Mouse (Mus musculus): ENCODE measurements around the gene Ppp1r2. TPM values are rescaled to one million over a fixed set of nuclear protein-coding genes. Genes with fewer than 3 reads are reported as not detected.

The Ppp1r2 gene
- polyA plus RNA-seq, 1 experiment, result 25.7 TPM

DNA sequence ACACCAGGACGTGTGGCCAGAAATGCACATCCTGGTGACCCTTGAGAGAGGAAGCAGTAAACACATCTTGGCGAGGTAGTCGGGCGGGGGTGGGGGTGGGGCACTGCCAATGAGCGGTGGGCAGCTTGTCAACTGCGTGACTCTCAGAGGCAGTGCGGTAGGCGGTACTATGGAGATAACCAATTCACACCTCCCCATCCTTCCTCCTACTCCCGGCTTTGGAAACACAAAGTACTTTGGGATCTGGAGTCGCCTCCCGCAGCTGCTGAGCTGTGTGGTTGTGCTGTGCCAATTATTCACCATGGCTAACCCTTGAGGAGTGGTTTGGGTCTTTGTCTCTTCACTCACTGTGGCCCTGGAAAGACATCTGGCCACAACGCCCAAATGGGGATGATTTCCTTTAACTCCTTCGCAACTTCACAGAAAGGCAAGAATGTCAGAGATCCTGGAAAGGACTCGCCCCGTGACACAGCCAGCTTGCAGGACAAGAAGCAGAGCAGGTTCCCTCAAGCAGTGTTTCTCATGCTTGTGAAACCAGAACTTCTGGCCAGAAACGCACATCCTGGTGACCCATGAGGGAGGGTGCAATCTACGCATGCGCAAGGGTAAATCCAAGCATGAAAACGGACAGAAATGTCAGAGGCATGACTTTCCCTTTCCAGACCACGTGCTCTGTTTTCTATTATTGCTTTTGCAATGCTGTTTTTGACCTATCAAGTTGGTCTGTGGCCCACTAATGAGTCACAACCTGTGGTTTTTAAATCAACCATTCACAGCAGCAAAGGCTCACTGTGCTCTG lies 41.3 kb downstream of the Ppp1r2 start:
- DNase-seq (ENCODE audit: low read depth), result peak; percentile 92

DNA sequence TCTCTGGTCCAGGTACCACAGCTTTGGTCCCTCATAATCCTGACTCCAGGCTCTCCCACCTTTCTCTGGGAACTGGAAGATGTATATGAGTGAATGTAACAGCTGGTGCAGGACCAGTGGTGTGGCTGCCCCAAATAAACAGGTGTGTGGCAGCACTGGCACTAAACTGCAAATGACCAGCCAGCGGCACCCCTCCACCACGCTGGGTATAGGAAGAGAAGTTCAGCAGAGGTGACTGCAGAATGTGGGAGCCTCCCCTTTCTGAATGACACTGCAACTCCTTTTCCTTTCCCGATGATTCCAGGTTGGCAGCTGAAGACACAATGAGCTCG lies 41.9 kb downstream of the Ppp1r2 start:
- DNase-seq (ENCODE audit: low read depth), result no peak

DNA sequence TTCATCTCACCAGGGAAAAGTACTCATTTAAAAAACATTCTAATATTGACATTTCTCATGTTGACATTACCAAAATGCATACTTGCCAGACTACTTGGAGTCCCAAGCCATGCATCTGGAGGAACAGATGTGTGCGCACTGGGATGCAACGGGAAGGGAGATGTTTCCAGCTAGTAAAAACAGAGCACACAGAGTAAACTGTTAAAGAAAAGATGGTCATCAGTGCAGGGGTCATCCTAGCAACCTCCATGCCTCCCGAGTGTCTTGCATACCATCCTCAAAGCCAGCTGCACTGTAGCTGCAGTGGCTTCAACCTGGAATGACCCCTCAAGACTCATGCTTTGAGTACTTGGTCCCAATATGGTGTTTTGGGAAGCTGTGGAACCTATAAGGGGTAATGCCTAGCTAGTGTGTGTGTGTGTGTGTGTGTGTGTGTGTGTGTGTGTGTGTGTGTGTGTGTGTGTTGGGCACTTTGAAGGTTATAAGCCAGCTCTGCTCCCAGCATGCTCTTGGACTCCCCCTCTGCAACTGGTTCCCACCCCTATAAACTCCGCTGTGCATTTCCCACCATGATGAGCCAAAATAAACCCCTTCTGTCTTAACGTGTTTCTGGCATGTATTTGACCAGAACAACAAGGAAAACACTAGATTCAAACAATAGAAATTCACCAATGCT lies 42.4 kb downstream of the Ppp1r2 start:
- DNase-seq (ENCODE audit: low read depth), result no peak

- DNase-seq (ENCODE audit: low read depth), result no peak
Measured at GRCm38 (mm10) chr16:31231591-31231990, 43.5 kb downstream of the Ppp1r2 start.

- DNase-seq (ENCODE audit: low read depth), result no peak
Measured at GRCm38 (mm10) chr16:31227746-31228145, 47.3 kb downstream of the Ppp1r2 start.

GRCm38 (mm10) chr16:31215271-31215670 lies 59.8 kb downstream of the Ppp1r2 start:
- no peak for DNase-seq (ENCODE audit: low read depth)

DNA sequence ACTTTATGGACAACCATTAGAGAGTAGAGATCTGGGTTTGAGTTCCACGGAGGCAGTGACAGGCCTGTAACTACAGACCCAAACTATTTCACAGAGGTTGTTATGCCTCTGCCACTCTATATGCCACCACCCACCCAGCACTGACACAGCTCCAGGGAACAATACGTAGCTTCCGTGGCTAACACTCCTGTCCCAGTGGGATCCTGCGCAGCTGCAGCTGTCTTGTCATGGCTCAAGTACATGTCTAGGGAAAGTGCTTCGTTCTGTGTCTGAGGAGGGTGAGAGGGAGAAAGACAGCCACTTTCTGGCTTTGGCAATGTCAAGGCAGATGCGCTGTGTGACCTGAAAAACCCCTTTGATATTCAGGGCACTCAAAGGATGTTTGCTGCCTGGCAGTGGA lies 61.6 kb downstream of the Ppp1r2 start:
- DNase-seq (ENCODE audit: low read depth), result no peak

DNA sequence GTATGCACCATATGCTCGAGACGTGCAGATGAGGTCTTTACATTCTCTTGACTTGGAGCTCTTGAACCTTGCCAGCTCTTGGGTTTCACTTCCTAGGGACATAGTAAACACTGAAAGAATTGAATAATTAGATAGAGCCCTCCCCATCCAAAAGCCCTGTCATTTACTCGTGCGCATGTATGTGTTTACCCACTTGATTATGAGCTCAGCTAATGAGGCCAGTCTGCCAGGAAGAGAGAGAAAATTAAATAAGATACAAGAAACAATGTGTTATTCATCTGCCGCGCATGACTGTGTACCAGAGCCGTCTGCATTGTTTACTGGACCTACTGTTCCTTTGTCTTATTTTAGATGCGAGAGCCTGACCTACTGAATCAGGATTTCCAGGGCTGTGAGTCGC lies 63.6 kb downstream of the Ppp1r2 start:
- DNase-seq (ENCODE audit: low read depth), result no peak

- no peak for DNase-seq (ENCODE audit: low read depth)
Measured at GRCm38 (mm10) chr16:31210453-31210852, 64.6 kb downstream of the Ppp1r2 start.

DNA sequence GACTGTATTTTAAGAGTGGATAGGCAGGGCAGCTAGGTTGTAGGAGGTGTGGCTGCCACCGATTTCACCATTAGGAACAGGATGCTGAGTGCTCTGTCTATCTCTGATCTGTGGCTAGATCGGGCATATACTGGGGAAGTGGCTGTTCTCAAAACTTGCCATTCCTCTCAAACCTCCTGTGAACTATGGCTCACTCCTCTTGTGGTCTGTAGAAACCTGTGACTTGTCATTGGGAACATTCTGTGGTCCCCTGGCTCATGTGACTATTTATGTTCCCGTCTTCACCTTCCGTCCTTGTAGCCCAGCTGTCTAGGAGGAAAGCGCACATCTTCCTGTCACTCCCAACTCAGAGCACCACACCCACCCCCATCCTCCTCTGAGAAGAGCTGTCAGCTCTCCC lies 65.2 kb downstream of the Ppp1r2 start:
- no peak for DNase-seq (ENCODE audit: low read depth)

- no peak for DNase-seq (ENCODE audit: low read depth)
Measured at GRCm38 (mm10) chr16:31205726-31206125, 69.4 kb downstream of the Ppp1r2 start.

DNA sequence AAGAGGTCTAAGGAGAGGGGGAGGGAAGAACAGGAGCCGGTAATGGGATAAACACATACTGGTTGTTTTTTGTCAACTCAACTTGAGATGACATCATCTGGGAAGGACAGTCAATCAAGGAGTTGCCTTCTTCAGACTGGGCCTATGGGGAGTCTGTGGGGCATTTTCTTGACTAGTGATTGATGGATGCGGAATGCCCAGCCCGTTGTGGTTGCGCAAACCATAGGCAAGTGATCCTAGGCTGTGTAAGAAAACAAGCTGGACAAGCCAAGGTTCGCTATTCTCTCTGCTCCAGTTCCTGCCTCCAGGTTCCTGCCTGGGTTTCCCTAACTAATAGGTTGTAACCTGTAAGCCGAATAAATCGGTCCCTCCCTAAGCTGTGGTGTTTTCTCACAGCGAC lies 69.9 kb downstream of the Ppp1r2 start:
- DNase-seq (ENCODE audit: low read depth), result no peak

DNA sequence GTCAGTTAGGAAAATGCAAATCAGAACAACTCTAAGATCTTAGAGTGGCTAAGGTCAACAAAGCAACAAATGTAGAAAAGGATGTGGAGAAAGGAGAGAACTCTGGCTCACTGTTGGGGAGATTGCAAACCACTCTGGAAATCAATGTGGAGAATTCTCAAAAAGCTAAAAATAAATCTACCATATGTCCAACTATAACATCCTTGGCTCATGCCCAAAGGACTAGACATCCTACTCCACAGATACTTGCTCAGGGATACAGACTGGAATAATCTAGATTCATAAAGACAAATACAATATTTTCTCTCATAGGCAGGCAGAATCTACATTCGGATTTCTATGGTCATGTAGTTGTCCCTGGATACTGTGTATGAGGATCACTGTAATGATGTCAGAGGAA lies 70.9 kb downstream of the Ppp1r2 start:
- no peak for DNase-seq (ENCODE audit: low read depth)

- DNase-seq (ENCODE audit: low read depth), result no peak
Measured at GRCm38 (mm10) chr16:31201704-31202103, 73.4 kb downstream of the Ppp1r2 start.

Other genes starting within 250 kb of the Ppp1r2 start
- 19.8 and 24.1 TPM in 2 replicates for gene Xxylt1, start 193.8 kb downstream of the Ppp1r2 start, polyA plus RNA-seq (2012; rRNA removed)
- gene Acap2, start 74.0 kb downstream of the Ppp1r2 start, polyA plus RNA-seq (2012; rRNA removed), result 11.5 and 13.0 TPM in 2 replicates
- gene Apod, start 39.5 kb upstream of the Ppp1r2 start, polyA plus RNA-seq (2012; rRNA removed), result 45.5 and 66.6 TPM in 2 replicates
- 20.6 and 33.9 TPM in 2 replicates for gene Bdh1, start 147.0 kb upstream of the Ppp1r2 start, polyA plus RNA-seq (2012; rRNA removed)